Mouse (Mus musculus) small intestine, adult 2 months (tissue): ENCODE data around the gene Cmah.

Experiments used
- CTCF ChIP-seq: fragments of 200-500 bp; IDR thresholded peaks from 2 replicates; pipeline ENCODE4 v1.5.1; 2012; ENCODE audit warnings: low read depth, mild to moderate bottlenecking, control low read depth, inconsistent platforms, low read length, moderate library complexity, mixed read lengths; ENCODE audit not compliant: insufficient replicate concordance, insufficient read length; ENCODE audit errors: extremely low read depth
- POLR2A ChIP-seq: fragments of 200-500 bp; IDR thresholded peaks from 2 replicates; pipeline ENCODE4 v1.6.1; 2012; ENCODE audit warnings: low read depth, mild to moderate bottlenecking, control low read depth, inconsistent platforms, low read length, moderate library complexity

- TF ChIP-seq POLR2A: no peak
- TF ChIP-seq CTCF: no peak
These were observed 94.8 kb downstream of the Cmah start for GRCm38 (mm10) chr13:24421987-24422386.
